Mouse (Mus musculus) C2C12 (cell line): Measurements from ENCODE around the gene Spout1.
"Not testable (repeated sequence)": the region's sequence is repeated elsewhere in the genome, so short reads cannot be mapped to it uniquely, and the experiment has no call there.

Experiments used
- CTCF ChIP-seq: IDR thresholded peaks from one replicate; pipeline ENCODE4 v1.5.1; 2011; ENCODE audit not compliant: control insufficient read depth, insufficient read depth, insufficient read length
- MAX ChIP-seq: IDR thresholded peaks from one replicate; pipeline ENCODE4 v1.6.1; 2011; ENCODE audit warnings: mild to moderate bottlenecking, control low read depth
- USF1 ChIP-seq: IDR thresholded peaks from one replicate; pipeline ENCODE4 v1.6.1; 2011; ENCODE audit warnings: low read depth, mild to moderate bottlenecking, control low read depth, moderate library complexity

DNA sequence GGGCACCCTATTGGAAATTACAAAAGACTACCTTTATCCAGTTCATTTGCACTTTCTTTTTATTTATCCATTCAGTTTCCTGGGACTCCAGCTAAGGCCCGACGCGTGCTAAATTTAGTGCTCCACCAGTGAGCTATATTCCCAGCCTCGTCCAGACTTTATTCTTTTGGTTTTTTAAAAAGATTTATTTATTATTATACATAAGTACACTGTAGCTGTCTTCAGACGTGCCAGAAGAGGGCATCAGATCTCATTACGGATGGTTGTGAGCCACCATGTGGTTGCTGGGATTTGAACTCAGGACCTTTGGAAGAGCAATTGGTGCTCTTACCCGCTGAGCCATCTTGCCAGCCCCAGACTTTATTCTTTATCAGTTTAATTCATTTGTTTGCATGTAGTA is 452 bp upstream of the Spout1 start:
- not testable (repeated sequence) for TF ChIP-seq CTCF, USF1, MAX
